Mouse (Mus musculus) lung, adult 2 months (tissue): ENCODE measurements around the gene Sesn3. TPM values are rescaled to one million over a fixed set of nuclear protein-coding genes. Genes with fewer than 3 reads are reported as not detected.
A peak's percentile ranks its signal among the peaks of the same experiment; 100 is the strongest.

ENCODE experiments used
- DNase-seq: peaks from one replicate; pipeline ENCODE4 v3.0.0; 2022
- H3K4me1 ChIP-seq: fragments of 200-500 bp; 2 replicates; pipeline ENCODE4 v1.6.1; 2011; ENCODE audit warnings: low read length; ENCODE audit not compliant: control insufficient read depth, insufficient read depth
- H3K4me3 ChIP-seq: fragments of 200-500 bp; replicated peaks from 2 replicates; pipeline ENCODE3; 2011; ENCODE audit warnings: low read depth, mild to moderate bottlenecking, control low read depth, low read length; ENCODE audit errors: extremely low read depth
- CTCF ChIP-seq: fragments of 200-500 bp; IDR thresholded peaks from 2 replicates; pipeline ENCODE4 v1.5.1; 2011; ENCODE audit warnings: mild to moderate bottlenecking, low read length, control low read depth; ENCODE audit not compliant: insufficient read depth
- POLR2A ChIP-seq: fragments of 200-500 bp; IDR thresholded peaks from 2 replicates; pipeline ENCODE4 v1.6.1; 2011; ENCODE audit warnings: low read depth, mild to moderate bottlenecking, control low read depth, low read length, borderline replicate concordance; ENCODE audit errors: extremely low read depth
- WGBS: fragments of 180-500 bp; shearing (Covaris S2); methylation state at CpG from one replicate; pipeline ENCODE4 v1.1.7; 2018; 5-methylcytosine and 5-hydroxymethylcytosine counted together
- polyA plus RNA-seq: library from polyadenylated mRNA; depleted of rRNA; stranded (reverse); fragments of >200 nt; gene quantifications from 2 replicates; pipeline ENCODE4 v1.2.3, GENCODE M21; 2012

Sesn3 gene
- polyA plus RNA-seq, 1 experiment = 7.8 TPM

- 0 out of 2 replicates have a peak, but pooled peaks cover 2% of the 10 kb centered on the region for H3K4me1 ChIP-seq
- WGBS = under 1% methylated on average over 60 of the region's 61 CpGs
- no peak for DNase-seq
- TF ChIP-seq POLR2A = no peak
- no peak for TF ChIP-seq CTCF
- peak overlapping the region; percentile 76 for H3K4me3 ChIP-seq
Measured at GRCm38 (mm10) chr9:14276481-14277287, 1.8 kb downstream of the Sesn3 start.

GRCm38 (mm10) chr9:14277365-14277991, 2.6 kb downstream of the Sesn3 start:
- peak overlapping the region; percentile 32 for H3K4me3 ChIP-seq
- H3K4me1 ChIP-seq = 0 out of 2 replicates have a peak, but pooled peaks cover 2% of the 10 kb centered on the region
- no peak for TF ChIP-seq POLR2A
- TF ChIP-seq CTCF = no peak
- no peak for DNase-seq
- 13% methylated on average over 7 of the region's 7 CpGs for WGBS

GRCm38 (mm10) chr9:14280696-14281095, 5.8 kb downstream of the Sesn3 start:
- TF ChIP-seq POLR2A (no peak), CTCF (no peak)
- H3K4me1 ChIP-seq = peaks cover 2% of the 10 kb centered on the region; the same call in 1 of the 2 replicates
- H3K4me3 ChIP-seq = no peak overlapping the region
- DNase-seq = no peak
- WGBS = 74% methylated on average over 1 of the region's 1 CpGs

- TF ChIP-seq CTCF = no peak
- no peak for TF ChIP-seq POLR2A
- 24% methylated on average over 3 of the region's 3 CpGs for WGBS
- peaks cover 2% of the 10 kb centered on the region for H3K4me1 ChIP-seq
- DNase-seq = no peak
- H3K4me3 ChIP-seq = no peak overlapping the region
Measured at GRCm38 (mm10) chr9:14285036-14285435, 10.2 kb downstream of the Sesn3 start.

- no peak overlapping the region for H3K4me3 ChIP-seq
- WGBS = 71% methylated on average over 1 of the region's 1 CpGs
- DNase-seq = no peak
- TF ChIP-seq CTCF (no peak), POLR2A (no peak)
- peaks cover 2% of the 10 kb centered on the region for H3K4me1 ChIP-seq
Measured at GRCm38 (mm10) chr9:14287234-14287633, 12.4 kb downstream of the Sesn3 start.

- Histone ChIP-seq H3K4me1 (peaks cover 2% of the 10 kb centered on the region), H3K4me3 (no peak overlapping the region)
- DNase-seq = no peak
- TF ChIP-seq POLR2A (no peak), CTCF (no peak)
Measured at GRCm38 (mm10) chr9:14288500-14288899, 13.6 kb downstream of the Sesn3 start.

GRCm38 (mm10) chr9:14293866-14294265, 19.0 kb downstream of the Sesn3 start:
- no peak for TF ChIP-seq POLR2A
- no peak for TF ChIP-seq CTCF
- H3K4me3 ChIP-seq = no peak overlapping the region
- no peaks in the 10 kb centered on the region for H3K4me1 ChIP-seq
- 100% methylated on average over 1 of the region's 1 CpGs for WGBS
- DNase-seq = no peak

GRCm38 (mm10) chr9:14295680-14296440, 21.0 kb downstream of the Sesn3 start:
- no peak for TF ChIP-seq CTCF
- TF ChIP-seq POLR2A = no peak
- H3K4me3 ChIP-seq = no peak overlapping the region
- no peaks in the 10 kb centered on the region for H3K4me1 ChIP-seq
- WGBS = 89% methylated on average over 8 of the region's 8 CpGs
- no peak for DNase-seq

GRCm38 (mm10) chr9:14297204-14297603, 22.3 kb downstream of the Sesn3 start:
- TF ChIP-seq CTCF (no peak), POLR2A (no peak)
- H3K4me3 ChIP-seq = no peak overlapping the region
- H3K4me1 ChIP-seq = no peaks in the 10 kb centered on the region
- WGBS = 67% methylated on average over 5 of the region's 5 CpGs
- no peak for DNase-seq
